Mouse (Mus musculus): ENCODE data around the gene Dse. TPM values are rescaled to one million over a fixed set of nuclear protein-coding genes. Genes with fewer than 3 reads are reported as not detected.

Dse gene
- polyA plus RNA-seq, 1 experiment from 2014 or later: 29.0 TPM

GRCm38 (mm10) chr10:34194957-34195356 lies 12.6 kb downstream of the Dse start:
- no peaks in the 10 kb centered on the region for H3K27me3 ChIP-seq (ENCODE audit: control insufficient read depth, insufficient read depth, low read length)
- no peak for ATAC-seq (ENCODE audit: insufficient number of reproducible peaks, insufficient read depth, low FRiP score, low read depth)
- peaks cover 11% of the 10 kb centered on the region; the same call in 1 of the 2 replicates for H3K4me1 ChIP-seq (ENCODE audit: control insufficient read depth, insufficient read depth, low read length)
- H3K9me3 ChIP-seq (ENCODE audit: control insufficient read depth, low read depth, low read length): no peaks in the 10 kb centered on the region
- no peak overlapping the region for H3K27ac ChIP-seq (ENCODE audit: low read length)
- no peak overlapping the region for H3K4me2 ChIP-seq (replicated peaks; ENCODE audit: low read depth, low read length)
- H3K9ac ChIP-seq (replicated peaks; ENCODE audit: low read depth, low read length): no peak overlapping the region
- 24% methylated on average over 2 of the region's 2 CpGs for WGBS
- no peak overlapping the region for H3K4me3 ChIP-seq (ENCODE audit: low read depth, low read length)
- H3K36me3 ChIP-seq (ENCODE audit: control insufficient read depth, insufficient read depth, low read length): no peaks in the 10 kb centered on the region

GRCm38 (mm10) chr10:34194503-34194902 lies 13.0 kb downstream of the Dse start:
- H3K27me3 ChIP-seq (ENCODE audit: control insufficient read depth, insufficient read depth, low read length): no peaks in the 10 kb centered on the region
- no peak overlapping the region for H3K4me3 ChIP-seq (ENCODE audit: low read depth, low read length)
- no peak overlapping the region for H3K27ac ChIP-seq (ENCODE audit: low read length)
- H3K9ac ChIP-seq (replicated peaks; ENCODE audit: low read depth, low read length): no peak overlapping the region
- H3K36me3 ChIP-seq (ENCODE audit: control insufficient read depth, insufficient read depth, low read length): no peaks in the 10 kb centered on the region
- no peak overlapping the region for H3K4me2 ChIP-seq (replicated peaks; ENCODE audit: low read depth, low read length)
- 84% methylated on average over 5 of the region's 5 CpGs for WGBS
- no peak for ATAC-seq (ENCODE audit: insufficient number of reproducible peaks, insufficient read depth, low FRiP score, low read depth)
- H3K4me1 ChIP-seq (ENCODE audit: control insufficient read depth, insufficient read depth, low read length): peaks cover 11% of the 10 kb centered on the region; the same call in 1 of the 2 replicates
- no peaks in the 10 kb centered on the region for H3K9me3 ChIP-seq (ENCODE audit: control insufficient read depth, low read depth, low read length)

GRCm38 (mm10) chr10:34186571-34187260 lies 20.8 kb downstream of the Dse start:
- no peaks in the 10 kb centered on the region for H3K9me3 ChIP-seq (ENCODE audit: control insufficient read depth, low read depth, low read length)
- no peak overlapping the region for H3K4me2 ChIP-seq (replicated peaks; ENCODE audit: low read depth, low read length)
- no peak overlapping the region for H3K9ac ChIP-seq (replicated peaks; ENCODE audit: low read depth, low read length)
- peak overlapping the region; percentile 40; the same call in 1 of the 2 replicates for H3K27ac ChIP-seq (ENCODE audit: low read length)
- H3K4me3 ChIP-seq (ENCODE audit: low read depth, low read length): no peak overlapping the region
- no peak for ATAC-seq (ENCODE audit: insufficient number of reproducible peaks, insufficient read depth, low FRiP score, low read depth)
- H3K36me3 ChIP-seq (ENCODE audit: control insufficient read depth, insufficient read depth, low read length): no peaks in the 10 kb centered on the region
- no peaks in the 10 kb centered on the region for H3K27me3 ChIP-seq (ENCODE audit: control insufficient read depth, insufficient read depth, low read length)
- WGBS: 52% methylated on average over 10 of the region's 10 CpGs
- H3K4me1 ChIP-seq (ENCODE audit: control insufficient read depth, insufficient read depth, low read length): 0 out of 2 replicates have a peak, but pooled peaks cover 14% of the 10 kb centered on the region

DNA sequence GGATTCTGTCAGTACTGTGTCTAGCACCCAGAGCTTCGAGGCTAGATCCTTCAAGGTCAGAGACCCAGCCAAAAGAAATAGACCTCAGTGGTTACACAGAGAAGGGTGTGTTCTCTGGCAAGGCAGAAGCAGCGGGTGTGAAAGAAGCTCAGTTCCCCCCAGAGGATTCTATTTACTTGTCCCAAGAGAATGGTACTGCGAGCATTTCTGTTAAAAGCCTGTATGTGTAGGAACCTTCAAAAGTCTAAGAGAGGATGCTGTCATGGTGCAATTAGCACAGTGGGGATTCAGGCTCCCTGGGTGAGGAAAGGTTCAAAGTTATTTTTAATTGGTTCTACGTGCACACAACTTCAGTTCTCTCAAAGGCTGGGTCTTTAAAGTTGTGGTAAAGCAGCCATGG lies 22.0 kb downstream of the Dse start:
- H3K36me3 ChIP-seq (ENCODE audit: control insufficient read depth, insufficient read depth, low read length): no peaks in the 10 kb centered on the region
- 69% methylated on average over 4 of the region's 4 CpGs for WGBS
- no peak overlapping the region for H3K4me2 ChIP-seq (replicated peaks; ENCODE audit: low read depth, low read length)
- no peaks in the 10 kb centered on the region for H3K9me3 ChIP-seq (ENCODE audit: control insufficient read depth, low read depth, low read length)
- H3K27me3 ChIP-seq (ENCODE audit: control insufficient read depth, insufficient read depth, low read length): no peaks in the 10 kb centered on the region
- no peak for ATAC-seq (ENCODE audit: insufficient number of reproducible peaks, insufficient read depth, low FRiP score, low read depth)
- H3K4me1 ChIP-seq (ENCODE audit: control insufficient read depth, insufficient read depth, low read length): 0 out of 2 replicates have a peak, but pooled peaks cover 14% of the 10 kb centered on the region
- no peak overlapping the region for H3K27ac ChIP-seq (ENCODE audit: low read length)
- H3K4me3 ChIP-seq (ENCODE audit: low read depth, low read length): no peak overlapping the region
- no peak overlapping the region for H3K9ac ChIP-seq (replicated peaks; ENCODE audit: low read depth, low read length)

- no peak overlapping the region for H3K9ac ChIP-seq (replicated peaks; ENCODE audit: low read depth, low read length)
- ATAC-seq (ENCODE audit: insufficient number of reproducible peaks, insufficient read depth, low FRiP score, low read depth): no peak
- H3K36me3 ChIP-seq (ENCODE audit: control insufficient read depth, insufficient read depth, low read length): no peaks in the 10 kb centered on the region
- H3K27ac ChIP-seq (ENCODE audit: low read length): no peak overlapping the region
- 9% methylated on average over 1 of the region's 1 CpGs for WGBS
- H3K4me1 ChIP-seq (ENCODE audit: control insufficient read depth, insufficient read depth, low read length): 0 out of 2 replicates have a peak, but pooled peaks cover 14% of the 10 kb centered on the region
- H3K4me3 ChIP-seq (ENCODE audit: low read depth, low read length): no peak overlapping the region
- no peaks in the 10 kb centered on the region for H3K27me3 ChIP-seq (ENCODE audit: control insufficient read depth, insufficient read depth, low read length)
- H3K9me3 ChIP-seq (ENCODE audit: control insufficient read depth, low read depth, low read length): no peaks in the 10 kb centered on the region
- H3K4me2 ChIP-seq (replicated peaks; ENCODE audit: low read depth, low read length): no peak overlapping the region
These were observed 22.6 kb downstream of the Dse start for GRCm38 (mm10) chr10:34184956-34185355.

- Histone ChIP-seq H3K4me1 (ENCODE audit: control insufficient read depth, insufficient read depth, low read length) (0 out of 2 replicates have a peak, but pooled peaks cover 12% of the 10 kb centered on the region), H3K27me3 (ENCODE audit: control insufficient read depth, insufficient read depth, low read length) (no peaks in the 10 kb centered on the region), H3K9ac (replicated peaks; ENCODE audit: low read depth, low read length) (no peak overlapping the region), H3K27ac (ENCODE audit: low read length) (no peak overlapping the region), H3K36me3 (ENCODE audit: control insufficient read depth, insufficient read depth, low read length) (no peaks in the 10 kb centered on the region), H3K4me3 (ENCODE audit: low read depth, low read length) (no peak overlapping the region), H3K4me2 (replicated peaks; ENCODE audit: low read depth, low read length) (no peak overlapping the region), H3K9me3 (ENCODE audit: control insufficient read depth, low read depth, low read length) (no peaks in the 10 kb centered on the region)
- ATAC-seq (ENCODE audit: insufficient number of reproducible peaks, insufficient read depth, low FRiP score, low read depth): no peak
- 88% methylated on average over 7 of the region's 7 CpGs for WGBS
These were observed 23.8 kb downstream of the Dse start for GRCm38 (mm10) chr10:34183731-34184130.

- no peak for ATAC-seq (ENCODE audit: insufficient number of reproducible peaks, insufficient read depth, low FRiP score, low read depth)
- H3K9ac ChIP-seq (replicated peaks; ENCODE audit: low read depth, low read length): no peak overlapping the region
- no peak overlapping the region for H3K4me3 ChIP-seq (ENCODE audit: low read depth, low read length)
- H3K4me1 ChIP-seq (ENCODE audit: control insufficient read depth, insufficient read depth, low read length): no peaks in the 10 kb centered on the region; the same call in 1 of the 2 replicates
- no peak overlapping the region for H3K27ac ChIP-seq (ENCODE audit: low read length)
- no peaks in the 10 kb centered on the region for H3K9me3 ChIP-seq (ENCODE audit: control insufficient read depth, low read depth, low read length)
- no peaks in the 10 kb centered on the region for H3K27me3 ChIP-seq (ENCODE audit: control insufficient read depth, insufficient read depth, low read length)
- no peak overlapping the region for H3K4me2 ChIP-seq (replicated peaks; ENCODE audit: low read depth, low read length)
- no peaks in the 10 kb centered on the region for H3K36me3 ChIP-seq (ENCODE audit: control insufficient read depth, insufficient read depth, low read length)
- WGBS: 34% methylated on average over 8 of the region's 8 CpGs
These were observed 31.5 kb downstream of the Dse start for GRCm38 (mm10) chr10:34175870-34176606.

DNA sequence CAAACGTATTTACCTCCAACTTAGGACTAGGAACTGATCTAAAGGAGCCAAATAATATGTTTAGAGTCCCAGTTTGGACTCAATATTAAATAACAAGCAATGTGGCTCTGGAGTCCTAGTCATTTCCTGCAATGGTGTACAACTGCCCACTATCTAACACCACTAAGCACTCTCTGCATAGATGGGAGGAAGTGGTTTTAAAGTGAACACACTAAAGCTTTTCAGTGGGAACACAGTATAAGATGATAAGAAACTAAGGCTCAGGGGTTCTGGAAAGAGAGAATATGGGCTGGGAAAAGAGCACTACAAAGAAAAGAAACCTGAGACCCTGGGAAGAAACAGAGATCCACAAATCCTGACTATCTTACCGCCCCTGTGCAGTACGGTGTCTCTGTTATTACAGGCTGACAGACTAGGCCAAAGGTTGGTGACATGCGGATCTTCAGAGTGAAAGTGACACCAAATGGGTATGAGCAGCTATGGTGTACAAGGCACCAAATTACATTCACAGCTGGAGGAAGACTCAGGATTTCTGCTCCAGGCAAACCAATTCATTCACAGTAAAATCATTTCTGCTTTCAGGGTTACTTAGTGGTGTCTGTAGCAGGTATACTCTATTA lies 34.7 kb downstream of the Dse start:
- Histone ChIP-seq H3K4me3 (ENCODE audit: low read depth, low read length) (no peak overlapping the region), H3K9ac (replicated peaks; ENCODE audit: low read depth, low read length) (no peak overlapping the region), H3K36me3 (ENCODE audit: control insufficient read depth, insufficient read depth, low read length) (no peaks in the 10 kb centered on the region), H3K4me2 (replicated peaks; ENCODE audit: low read depth, low read length) (no peak overlapping the region), H3K4me1 (ENCODE audit: control insufficient read depth, insufficient read depth, low read length) (no peaks in the 10 kb centered on the region; the same call in 1 of the 2 replicates), H3K27ac (ENCODE audit: low read length) (no peak overlapping the region), H3K9me3 (ENCODE audit: control insufficient read depth, low read depth, low read length) (no peaks in the 10 kb centered on the region), H3K27me3 (ENCODE audit: control insufficient read depth, insufficient read depth, low read length) (no peaks in the 10 kb centered on the region)
- no peak for ATAC-seq (ENCODE audit: insufficient number of reproducible peaks, insufficient read depth, low FRiP score, low read depth)
- WGBS: 71% methylated on average over 4 of the region's 4 CpGs
